Mouse (Mus musculus): ENCODE results near the gene Sdr9c7.

DNA sequence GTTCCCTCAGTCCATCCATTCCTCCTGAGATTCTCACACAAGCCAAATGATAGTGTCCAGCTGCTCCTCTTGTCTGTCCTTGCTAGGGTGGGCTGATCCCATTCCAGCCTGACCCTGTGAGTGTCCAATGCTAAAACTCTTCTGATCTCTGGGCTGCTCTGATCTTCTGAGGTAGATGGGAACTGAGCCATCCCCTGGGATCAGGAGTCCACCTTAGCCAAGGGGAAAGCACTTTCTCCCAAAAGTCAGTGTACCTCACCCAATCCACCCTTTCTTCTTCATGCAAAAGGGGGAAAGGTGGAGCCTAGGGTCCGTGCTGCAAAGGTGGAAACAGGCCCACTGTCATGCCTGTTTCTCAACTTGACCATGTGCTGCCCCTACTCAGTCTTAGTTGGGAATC lies 6.8 kb upstream of the Sdr9c7 start:
- TF ChIP-seq CTCF (IDR thresholded peaks at IDR 0.05) (no peak), EP300 (IDR thresholded peaks at IDR 0.05) (no peak)

Measured in lung, postnatal 0 days (tissue).